Mouse (Mus musculus) myocyte (in vitro differentiated cells): ENCODE measurements around the gene Lemd1. TPM values are rescaled to one million over a fixed set of nuclear protein-coding genes. Genes with fewer than 3 reads are reported as not detected.

ENCODE experiments used
- H3K27me3 ChIP-seq: one replicate; pipeline ENCODE4 v1.6.1; 2011; ENCODE audit not compliant: control insufficient read depth, insufficient read depth, insufficient read length
- H3K36me3 ChIP-seq: one replicate; pipeline ENCODE4 v1.6.1; 2011; ENCODE audit not compliant: control insufficient read depth, insufficient read depth
- H3K4me2 ChIP-seq: one replicate; pipeline ENCODE4 v1.6.1; 2011; ENCODE audit warnings: low read depth, control low read depth
- H3K4me3 ChIP-seq: one replicate; pipeline ENCODE4 v1.5.1; 2011; ENCODE audit warnings: mild to moderate bottlenecking, control low read depth, moderate library complexity
- H3K79me2 ChIP-seq: one replicate; pipeline ENCODE4 v1.6.1; 2011; ENCODE audit not compliant: control insufficient read depth, insufficient read depth
- H3ac ChIP-seq: one replicate; pipeline ENCODE4 v1.6.1; 2011; ENCODE audit not compliant: control insufficient read depth, insufficient read length
- CEBPB ChIP-seq: IDR thresholded peaks from 2 replicates; pipeline ENCODE4 v1.6.1; 2011; ENCODE audit warnings: mild to moderate bottlenecking, moderate library complexity; ENCODE audit not compliant: poor library complexity, insufficient read depth, severe bottlenecking
- E2F4 ChIP-seq: IDR thresholded peaks from one replicate; pipeline ENCODE4 v1.6.1; 2011; ENCODE audit warnings: mild to moderate bottlenecking, control low read depth, moderate library complexity; ENCODE audit not compliant: insufficient read depth
- MAX ChIP-seq: IDR thresholded peaks from one replicate; pipeline ENCODE4 v1.6.1; 2011; ENCODE audit warnings: low read depth, mild to moderate bottlenecking, control low read depth
- MYOD1 ChIP-seq, 3 experiments: IDR thresholded peaks; one replicate each; pipeline ENCODE4 v1.6.1; 2011; ENCODE audit warnings: control low read depth in 2 of 3, low read depth in 2 of 3, mild to moderate bottlenecking in 2 of 3, moderate library complexity in 1 of 3; ENCODE audit not compliant: insufficient read length in 2 of 3, control insufficient read depth in 1 of 3
- MYOG ChIP-seq, 3 experiments: IDR thresholded peaks; one replicate each; pipeline ENCODE4 v1.6.1; 2011; ENCODE audit warnings: control low read depth in 2 of 3, low read depth in 2 of 3, mild to moderate bottlenecking in 2 of 3; ENCODE audit not compliant: insufficient read length in 2 of 3, control insufficient read depth in 1 of 3, insufficient read depth in 1 of 3
- POLR2A ChIP-seq: IDR thresholded peaks from one replicate; pipeline ENCODE4 v1.6.1; 2011; ENCODE audit warnings: low read depth, mild to moderate bottlenecking, control low read depth, moderate library complexity; ENCODE audit not compliant: insufficient read length
- POLR2AphosphoS2 ChIP-seq: IDR thresholded peaks from one replicate; pipeline ENCODE4 v1.6.1; 2011; ENCODE audit warnings: low read depth, control low read depth; ENCODE audit not compliant: insufficient read length
- REST ChIP-seq: IDR thresholded peaks from one replicate; pipeline ENCODE4 v1.6.1; 2011; ENCODE audit warnings: mild to moderate bottlenecking, control low read depth, moderate library complexity; ENCODE audit not compliant: insufficient read depth, insufficient read length
- SRF ChIP-seq: IDR thresholded peaks from one replicate; pipeline ENCODE4 v1.6.1; 2011; ENCODE audit warnings: low read depth; ENCODE audit not compliant: control insufficient read depth, insufficient read length
- TCF12 ChIP-seq: IDR thresholded peaks from one replicate; pipeline ENCODE4 v1.6.1; 2011; ENCODE audit warnings: mild to moderate bottlenecking, control low read depth; ENCODE audit not compliant: poor library complexity, insufficient read depth, severe bottlenecking
- TCF3 ChIP-seq: IDR thresholded peaks from one replicate; pipeline ENCODE4 v1.6.1; 2011; ENCODE audit warnings: low read depth, control low read depth; ENCODE audit not compliant: insufficient read length
- USF1 ChIP-seq: IDR thresholded peaks from one replicate; pipeline ENCODE4 v1.6.1; 2011; ENCODE audit warnings: low read depth, mild to moderate bottlenecking, control low read depth, moderate library complexity
- polyA plus RNA-seq: library from polyadenylated mRNA; unstranded; fragments of >200 nt; fragmentation: generic; extraction: Trizol; gene quantifications from one replicate; pipeline ENCODE4 v1.2.1, GENCODE M21; 2012; ENCODE audit warnings: missing spikeins

Gene Lemd1
- 0.49 TPM for polyA plus RNA-seq

DNA sequence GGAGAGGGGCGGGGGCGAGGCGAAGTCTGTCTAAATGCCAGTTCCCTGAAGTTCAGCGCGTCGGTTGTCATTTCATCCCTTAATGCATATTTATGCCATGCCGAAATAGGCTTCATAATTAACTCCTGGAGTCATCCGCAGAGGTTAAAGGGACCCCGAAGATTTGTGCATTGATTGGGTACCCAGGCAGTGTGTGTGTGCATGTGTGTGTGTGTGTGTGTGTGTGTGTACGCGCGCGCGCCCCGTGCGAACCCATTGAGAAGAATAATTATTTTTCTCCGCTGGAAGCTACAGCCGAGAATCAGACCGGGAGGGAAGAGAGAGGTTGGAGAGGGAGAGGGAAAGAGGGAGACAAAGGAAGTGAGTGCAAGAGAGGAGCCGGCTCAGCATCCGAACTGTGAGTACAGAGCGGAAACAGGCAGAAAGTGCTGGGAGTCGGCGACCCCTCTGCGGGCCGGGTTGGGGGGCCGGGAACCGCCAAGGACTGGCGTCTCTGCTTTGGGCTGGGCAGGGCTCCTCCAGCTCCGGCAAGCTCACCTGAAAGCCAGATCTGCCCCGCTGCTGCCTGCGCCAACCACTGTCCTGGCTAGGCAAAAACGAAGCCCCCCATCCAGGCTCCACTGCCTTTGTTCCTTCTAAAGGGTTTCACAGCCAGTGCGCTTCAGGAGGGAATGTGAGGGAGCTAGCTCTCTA is at the start of gene Lemd1, which contains the start of gene AC124108.1:
Lemd1 (plus strand) TSS at position 339 of the 693 bp plus-strand sequence.
AC124108.1 (plus strand) TSS at position 365 of the 693 bp plus-strand sequence.
- H3K27me3 ChIP-seq: peaks cover 44% of the 10 kb centered on the region

GRCm38 (mm10) chr1:132141753-132142152 is 49.5 kb upstream of the Lemd1 start:
- H3K79me2 ChIP-seq: peaks cover 28% of the 10 kb centered on the region
- H3K36me3 ChIP-seq: no peaks in the 10 kb centered on the region
- H3K4me3 ChIP-seq: no peak overlapping the region
- no peak overlapping the region for H3ac ChIP-seq
- no peak for TF ChIP-seq E2F4
- TF ChIP-seq MYOG (IDR thresholded peaks at IDR 0.05; ENCODE audit: control insufficient read depth in 1 of 3, insufficient read depth in 1 of 3, insufficient read length in 2 of 3, low read depth in 2 of 3): no peak
- no peak for TF ChIP-seq USF1
- TF ChIP-seq MYOD1 (IDR thresholded peaks at IDR 0.05; ENCODE audit: control insufficient read depth in 1 of 3, insufficient read length in 2 of 3, low read depth in 2 of 3): no peak
- TF ChIP-seq POLR2AphosphoS2: no peak
- no peak for TF ChIP-seq CEBPB
- H3K4me2 ChIP-seq: no peak overlapping the region
- no peaks in the 10 kb centered on the region for H3K27me3 ChIP-seq

More for the DNA sequence above, at the start of gene Lemd1, which contains the start of gene AC124108.1:
- H3ac ChIP-seq: peak within 1 kb of the TSS; percentile 26
- H3K4me3 ChIP-seq: no peak within 1 kb of the TSS
- no peaks in the 10 kb centered on the region for H3K36me3 ChIP-seq
- TF ChIP-seq POLR2AphosphoS2 (no peak), CEBPB (no peak), REST (no peak), MYOD1 (IDR thresholded peaks at IDR 0.05; ENCODE audit: control insufficient read depth in 1 of 3, insufficient read length in 2 of 3, low read depth in 2 of 3) (no peak), MYOG (IDR thresholded peaks at IDR 0.05; ENCODE audit: control insufficient read depth in 1 of 3, insufficient read depth in 1 of 3, insufficient read length in 2 of 3, low read depth in 2 of 3) (no peak), SRF (no peak), USF1 (no peak), MAX (no peak), POLR2A (no peak), TCF12 (no peak), E2F4 (no peak), TCF3 (no peak)
- H3K79me2 ChIP-seq: no peaks in the 10 kb centered on the region
- H3K4me2 ChIP-seq: peak within 1 kb of the TSS; percentile 56

DNA sequence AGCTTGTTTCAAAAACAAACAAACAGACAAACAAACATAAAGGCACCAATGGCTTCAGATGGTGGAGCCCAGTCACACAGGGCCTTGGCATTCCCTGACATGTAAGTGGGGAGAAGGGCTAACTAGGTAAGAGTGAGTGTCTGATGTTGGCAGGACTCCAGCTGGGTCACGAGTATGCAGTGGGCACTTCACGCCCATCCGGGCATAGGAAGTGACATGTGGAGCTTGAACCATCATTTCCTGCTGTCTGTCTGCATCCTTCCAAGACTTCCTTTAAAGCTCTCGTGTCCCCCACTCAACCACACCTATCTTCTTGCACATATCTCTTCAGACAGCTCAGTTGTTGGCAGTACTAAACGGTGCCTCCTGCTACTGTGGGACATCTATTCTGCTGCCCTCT is 48.2 kb upstream of the Lemd1 start:
- Histone ChIP-seq H3K27me3 (no peaks in the 10 kb centered on the region), H3K4me3 (no peak overlapping the region), H3ac (no peak overlapping the region), H3K36me3 (no peaks in the 10 kb centered on the region), H3K4me2 (no peak overlapping the region), H3K79me2 (peaks cover 15% of the 10 kb centered on the region)
- TF ChIP-seq POLR2AphosphoS2: no peak
- TF ChIP-seq MYOD1 (IDR thresholded peaks at IDR 0.05; ENCODE audit: control insufficient read depth in 1 of 3, insufficient read length in 2 of 3, low read depth in 2 of 3): no peak
- TF ChIP-seq MAX: no peak
- no peak for TF ChIP-seq SRF
- no peak for TF ChIP-seq REST
- TF ChIP-seq CEBPB: no peak
- TF ChIP-seq E2F4: no peak
- TF ChIP-seq MYOG (IDR thresholded peaks at IDR 0.05; ENCODE audit: control insufficient read depth in 1 of 3, insufficient read depth in 1 of 3, insufficient read length in 2 of 3, low read depth in 2 of 3): no peak
- TF ChIP-seq POLR2A: no peak
- no peak for TF ChIP-seq USF1
- no peak for TF ChIP-seq TCF12
- TF ChIP-seq TCF3: no peak

DNA sequence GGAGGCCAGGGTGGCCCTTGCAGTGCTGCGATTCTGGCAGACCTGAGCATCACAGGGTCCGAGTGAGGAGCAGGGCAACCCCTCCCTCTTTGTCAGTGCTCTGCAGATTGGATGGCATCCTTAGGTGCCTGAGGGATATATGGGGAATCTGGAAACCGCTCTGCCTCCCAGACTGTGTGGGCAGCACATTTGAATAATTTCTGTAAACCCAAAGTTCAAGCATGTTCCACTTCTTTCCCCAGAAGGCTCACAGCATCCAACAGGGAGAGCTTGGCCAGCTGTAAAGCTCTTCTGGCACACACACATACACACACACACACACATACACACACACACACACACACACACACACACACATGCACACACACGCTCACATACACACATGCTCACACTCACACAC is 47.5 kb upstream of the Lemd1 start:
- Histone ChIP-seq H3K79me2 (peaks cover 8% of the 10 kb centered on the region), H3K27me3 (no peaks in the 10 kb centered on the region), H3K4me3 (no peak overlapping the region), H3K36me3 (no peaks in the 10 kb centered on the region), H3ac (no peak overlapping the region), H3K4me2 (no peak overlapping the region)
- TF ChIP-seq USF1 (no peak), TCF3 (no peak), CEBPB (no peak), SRF (no peak), REST (no peak), MAX (no peak), E2F4 (no peak), POLR2A (no peak), POLR2AphosphoS2 (no peak), MYOG (IDR thresholded peaks at IDR 0.05; ENCODE audit: control insufficient read depth in 1 of 3, insufficient read depth in 1 of 3, insufficient read length in 2 of 3, low read depth in 2 of 3) (no peak), TCF12 (no peak), MYOD1 (IDR thresholded peaks at IDR 0.05; ENCODE audit: control insufficient read depth in 1 of 3, insufficient read length in 2 of 3, low read depth in 2 of 3) (no peak)

- peaks cover 4% of the 10 kb centered on the region for H3K79me2 ChIP-seq
- no peaks in the 10 kb centered on the region for H3K36me3 ChIP-seq
- H3K27me3 ChIP-seq: no peaks in the 10 kb centered on the region
- H3ac ChIP-seq: no peak overlapping the region
- no peak for TF ChIP-seq SRF
- no peak for TF ChIP-seq POLR2A
- TF ChIP-seq E2F4: no peak
- no peak for TF ChIP-seq MAX
- TF ChIP-seq CEBPB: no peak
- no peak overlapping the region for H3K4me2 ChIP-seq
- H3K4me3 ChIP-seq: no peak overlapping the region
Measured at GRCm38 (mm10) chr1:132144223-132144622, 47.0 kb upstream of the Lemd1 start.
